Mouse (Mus musculus): Measurements from ENCODE around the gene Zcchc2. TPM values are rescaled to one million over a fixed set of nuclear protein-coding genes. Genes with fewer than 3 reads are reported as not detected.

Zcchc2 gene
- total RNA-seq (2022) = 10 to 100 TPM in 1 of 4 experiments, 1 to 10 TPM in 3; 7.9 to 10.5 (median 10.0) TPM

- peak; percentile 98 for DNase-seq (ENCODE audit: low spot score)
Observed at GRCm38 (mm10) chr1:105990138-105990821, at the start of gene Zcchc2. Gene Zcchc2 (plus strand): TSS chr1:105990406.

GRCm38 (mm10) chr1:105944927-105945580 lies 45.2 kb upstream of the Zcchc2 start:
- no peak for DNase-seq (ENCODE audit: low spot score)

- peak; percentile 45 for DNase-seq (ENCODE audit: low spot score)
Observed at GRCm38 (mm10) chr1:105946581-105947540, 43.3 kb upstream of the Zcchc2 start.

GRCm38 (mm10) chr1:105948352-105948751 lies 41.9 kb upstream of the Zcchc2 start:
- DNase-seq (ENCODE audit: low spot score) = no peak

- DNase-seq (ENCODE audit: low spot score) = no peak
Observed at GRCm38 (mm10) chr1:105953588-105953987, 36.6 kb upstream of the Zcchc2 start.

- no peak for DNase-seq (ENCODE audit: low spot score)
Observed at GRCm38 (mm10) chr1:105954047-105954446, 36.2 kb upstream of the Zcchc2 start.

- no peak for DNase-seq (ENCODE audit: low spot score)
Observed at GRCm38 (mm10) chr1:105956057-105956456, 34.1 kb upstream of the Zcchc2 start.

- DNase-seq (ENCODE audit: low spot score) = no peak
Observed at GRCm38 (mm10) chr1:105961472-105961871, 28.7 kb upstream of the Zcchc2 start.

GRCm38 (mm10) chr1:105962084-105962818 lies 28.0 kb upstream of the Zcchc2 start:
- DNase-seq (ENCODE audit: low spot score) = no peak

GRCm38 (mm10) chr1:105962852-105963251 lies 27.4 kb upstream of the Zcchc2 start:
- no peak for DNase-seq (ENCODE audit: low spot score)

GRCm38 (mm10) chr1:105964514-105964913 lies 25.7 kb upstream of the Zcchc2 start:
- no peak for DNase-seq (ENCODE audit: low spot score)

GRCm38 (mm10) chr1:105965189-105965588 lies 25.0 kb upstream of the Zcchc2 start:
- no peak for DNase-seq (ENCODE audit: low spot score)

- peak; percentile 51 for DNase-seq (ENCODE audit: low spot score)
Observed at GRCm38 (mm10) chr1:105971490-105972170, 18.6 kb upstream of the Zcchc2 start.

GRCm38 (mm10) chr1:105974023-105974422 lies 16.2 kb upstream of the Zcchc2 start:
- no peak for DNase-seq (ENCODE audit: low spot score)

GRCm38 (mm10) chr1:105977446-105978094 lies 12.6 kb upstream of the Zcchc2 start:
- DNase-seq (ENCODE audit: low spot score) = no peak

GRCm38 (mm10) chr1:105980849-105981610 lies 9.2 kb upstream of the Zcchc2 start:
- DNase-seq (ENCODE audit: low spot score) = peak; percentile 58

GRCm38 (mm10) chr1:105982496-105983364 lies 7.5 kb upstream of the Zcchc2 start:
- DNase-seq (ENCODE audit: low spot score) = peak; percentile 65

- DNase-seq (ENCODE audit: low spot score) = no peak
Observed at GRCm38 (mm10) chr1:105984172-105984571, 6.0 kb upstream of the Zcchc2 start.
